Mouse (Mus musculus): ENCODE data around the gene Jak1. TPM values are rescaled to one million over a fixed set of nuclear protein-coding genes. Genes with fewer than 3 reads are reported as not detected.

Gene Jak1
- 70.3 and 72.6 TPM in 2 replicates for polyA plus RNA-seq (2016; fragmentation: Nextera tagmentation; extraction: Ambion mirVana)

DNA sequence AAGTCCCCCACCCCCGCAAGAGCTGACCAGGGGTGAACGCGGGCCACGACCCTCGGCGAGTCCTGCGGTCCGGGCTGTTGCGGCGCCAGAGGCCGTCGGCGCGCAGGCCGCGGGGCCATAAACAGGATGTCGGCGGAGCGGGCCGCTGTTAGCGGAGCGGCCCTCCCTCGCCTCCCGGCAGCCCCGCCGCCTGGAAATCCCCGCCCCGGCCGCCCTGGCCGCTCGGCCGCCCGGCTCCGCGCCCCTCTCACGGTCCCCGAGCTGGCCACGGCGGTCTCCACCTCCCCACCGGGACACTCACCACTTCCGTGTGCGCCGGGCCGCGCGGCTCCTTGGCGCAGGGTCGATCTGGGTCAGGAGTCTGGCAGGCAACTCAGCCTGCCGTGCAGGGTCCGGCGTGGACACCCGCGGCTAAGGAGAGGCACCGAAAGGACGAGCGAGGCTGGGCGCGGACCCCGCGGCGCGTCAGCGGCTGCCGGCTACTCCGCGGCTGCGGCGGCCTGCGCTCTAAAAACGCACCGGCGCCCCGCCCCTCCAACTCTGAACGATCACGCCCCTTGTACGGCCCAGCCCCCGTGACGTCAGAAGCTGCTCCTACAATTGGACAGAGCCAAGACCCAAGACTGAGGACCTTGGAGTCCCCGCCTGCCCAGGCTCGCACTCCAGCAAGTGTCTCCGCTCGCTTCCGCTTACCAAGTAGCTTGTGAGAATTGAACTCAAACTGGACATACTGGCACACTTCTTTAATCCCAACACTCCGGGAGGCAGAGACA is at the start of gene Jak1:
Gene Jak1, minus strand, starts transcription at position 542 of the 773 bp plus-strand sequence.
- H3K9me3 ChIP-seq: no peaks in the 10 kb centered on the region
- no peaks in the 10 kb centered on the region for H3K36me3 ChIP-seq
- peak within 1 kb of the TSS; percentile 97 for H3K4me3 ChIP-seq (replicated peaks)
- peak within 1 kb of the TSS; percentile 89 for H3K9ac ChIP-seq (replicated peaks)
- ATAC-seq (ENCODE audit: insufficient number of reproducible peaks, insufficient read depth, low FRiP score, low TSS enrichment, low read depth): peak; percentile 99
- H3K4me2 ChIP-seq: peak within 1 kb of the TSS; percentile 83
- H3K4me1 ChIP-seq (replicated peaks): peaks cover 10% of the 10 kb centered on the region; the same call in 1 of the 2 replicates
- H3K27me3 ChIP-seq: no peaks in the 10 kb centered on the region
- peak within 1 kb of the TSS; percentile 91 for H3K27ac ChIP-seq
- under 1% methylated on average over 75 of the region's 84 CpGs for WGBS

DNA sequence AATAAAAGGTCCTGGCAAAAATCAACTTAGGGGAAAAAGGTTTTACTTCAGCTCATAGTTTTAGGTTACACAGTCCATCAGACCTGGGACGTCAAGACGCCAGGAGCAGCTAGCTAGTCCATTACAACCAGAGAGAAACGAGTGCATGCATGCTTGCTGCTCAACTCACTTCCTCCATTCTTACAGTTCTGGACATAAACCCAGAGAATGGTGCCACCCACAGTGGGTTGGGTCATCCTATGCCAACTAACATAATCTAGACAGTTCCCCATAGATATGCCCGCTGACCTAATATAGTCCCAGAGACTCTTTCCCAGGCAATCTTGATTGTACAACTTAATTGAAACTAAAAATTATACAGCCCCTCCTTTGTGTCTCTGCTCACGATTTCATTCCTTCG is 47.0 kb upstream of the Jak1 start:
- 85% methylated on average over 6 of the region's 6 CpGs for WGBS
- no peak overlapping the region for H3K4me2 ChIP-seq
- no peak overlapping the region for H3K9ac ChIP-seq (replicated peaks)
- no peaks in the 10 kb centered on the region for H3K36me3 ChIP-seq
- H3K4me1 ChIP-seq (replicated peaks): no peaks in the 10 kb centered on the region
- H3K9me3 ChIP-seq: no peaks in the 10 kb centered on the region
- H3K27me3 ChIP-seq: peaks cover 30% of the 10 kb centered on the region
- H3K27ac ChIP-seq: no peak overlapping the region
- no peak for ATAC-seq (ENCODE audit: insufficient number of reproducible peaks, insufficient read depth, low FRiP score, low TSS enrichment, low read depth)
- no peak overlapping the region for H3K4me3 ChIP-seq (replicated peaks)

DNA sequence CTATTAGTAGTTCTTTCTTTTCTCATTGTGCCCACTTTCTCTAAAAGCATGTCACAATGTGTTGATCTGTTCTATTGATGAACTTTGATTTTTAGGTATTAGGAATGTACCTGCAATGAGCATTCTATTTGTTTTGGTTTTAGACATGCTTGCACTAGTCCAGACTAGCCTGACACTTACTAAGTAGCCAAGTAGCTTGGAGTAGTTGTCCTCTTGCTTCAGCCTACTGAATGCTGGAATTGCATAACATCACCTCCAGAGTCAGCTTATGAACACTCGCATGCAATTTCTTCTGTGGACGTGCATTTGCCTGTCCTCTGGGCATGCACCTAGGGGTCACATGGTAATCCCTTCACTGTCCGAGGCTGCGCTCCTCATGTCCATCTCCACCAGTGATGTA is 43.1 kb upstream of the Jak1 start:
- 92% methylated on average over 4 of the region's 4 CpGs for WGBS
- Histone ChIP-seq H3K4me2 (no peak overlapping the region), H3K27me3 (peaks cover 15% of the 10 kb centered on the region), H3K27ac (no peak overlapping the region), H3K36me3 (no peaks in the 10 kb centered on the region), H3K9me3 (no peaks in the 10 kb centered on the region), H3K4me3 (replicated peaks) (no peak overlapping the region), H3K9ac (replicated peaks) (no peak overlapping the region), H3K4me1 (replicated peaks) (peaks cover 14% of the 10 kb centered on the region)
- no peak for ATAC-seq (ENCODE audit: insufficient number of reproducible peaks, insufficient read depth, low FRiP score, low TSS enrichment, low read depth)

DNA sequence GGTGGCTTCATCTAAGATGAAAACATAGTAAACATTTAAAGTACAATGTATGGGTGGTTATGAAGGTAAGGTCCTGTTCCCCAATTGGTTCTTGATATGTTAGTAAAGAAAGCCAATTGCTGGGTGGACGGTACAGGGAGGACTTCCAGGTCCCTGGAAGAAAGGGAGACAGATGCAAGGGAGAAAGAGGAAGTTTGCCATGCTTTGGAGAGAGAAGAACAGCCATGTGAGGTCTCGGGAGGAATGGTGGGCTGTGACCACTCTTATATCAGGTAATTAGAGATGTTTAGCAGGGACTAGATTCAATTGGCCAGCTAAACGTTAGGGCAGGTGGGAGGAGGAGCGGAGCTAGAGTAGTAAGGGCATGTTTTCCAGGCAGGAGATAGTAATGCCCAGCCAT is 42.2 kb upstream of the Jak1 start:
- no peak overlapping the region for H3K27ac ChIP-seq
- peaks cover 7% of the 10 kb centered on the region for H3K27me3 ChIP-seq
- no peak overlapping the region for H3K9ac ChIP-seq (replicated peaks)
- H3K4me3 ChIP-seq (replicated peaks): no peak overlapping the region
- ATAC-seq (ENCODE audit: insufficient number of reproducible peaks, insufficient read depth, low FRiP score, low TSS enrichment, low read depth): no peak
- no peaks in the 10 kb centered on the region for H3K36me3 ChIP-seq
- peaks cover 14% of the 10 kb centered on the region for H3K4me1 ChIP-seq (replicated peaks)
- H3K4me2 ChIP-seq: no peak overlapping the region
- H3K9me3 ChIP-seq: no peaks in the 10 kb centered on the region
- 75% methylated on average over 4 of the region's 4 CpGs for WGBS

DNA sequence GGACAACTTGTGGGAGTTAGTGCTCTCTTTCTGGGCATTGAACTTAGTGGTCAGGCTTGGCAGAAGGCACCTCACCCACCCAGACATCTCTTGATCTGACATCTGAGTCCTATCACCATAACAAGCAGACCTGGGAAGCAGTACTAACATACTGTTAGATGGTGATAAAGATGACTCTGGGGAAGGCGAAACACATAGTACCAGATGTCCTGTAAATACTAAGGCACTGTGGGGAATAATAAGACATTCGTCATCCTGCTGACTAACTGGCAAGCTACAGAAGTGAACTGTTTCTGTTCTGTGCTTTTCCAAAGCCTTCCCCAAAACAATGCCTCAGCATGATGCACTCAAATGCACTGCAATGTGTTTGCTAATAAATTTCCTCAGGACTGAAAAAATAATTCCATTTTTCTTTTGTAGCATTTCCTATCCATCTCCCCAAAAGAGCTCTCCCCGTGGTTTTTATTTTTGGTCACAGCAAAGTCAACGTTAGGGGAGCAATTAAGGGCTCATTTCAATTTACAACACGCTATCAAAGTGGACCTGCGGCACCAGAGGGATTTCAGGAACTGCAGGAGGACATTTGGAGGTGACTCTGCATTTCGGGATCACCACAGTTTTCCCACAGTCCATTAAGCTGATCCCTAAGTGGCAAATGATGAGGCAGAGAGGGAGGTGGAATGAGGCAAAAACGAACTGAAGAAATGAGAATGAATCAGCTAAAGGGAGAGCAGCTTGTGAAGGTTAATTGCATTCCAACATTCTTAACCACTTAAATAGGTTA is 41.2 kb upstream of the Jak1 start:
- Histone ChIP-seq H3K9ac (replicated peaks) (no peak overlapping the region), H3K36me3 (no peaks in the 10 kb centered on the region), H3K4me2 (no peak overlapping the region), H3K4me1 (replicated peaks) (peaks cover 18% of the 10 kb centered on the region), H3K4me3 (replicated peaks) (no peak overlapping the region), H3K27ac (no peak overlapping the region), H3K9me3 (no peaks in the 10 kb centered on the region), H3K27me3 (peaks cover 4% of the 10 kb centered on the region; the same call in 1 of the 2 replicates)
- no peak for ATAC-seq (ENCODE audit: insufficient number of reproducible peaks, insufficient read depth, low FRiP score, low TSS enrichment, low read depth)
- WGBS: 20% methylated on average over 8 of the region's 8 CpGs

DNA sequence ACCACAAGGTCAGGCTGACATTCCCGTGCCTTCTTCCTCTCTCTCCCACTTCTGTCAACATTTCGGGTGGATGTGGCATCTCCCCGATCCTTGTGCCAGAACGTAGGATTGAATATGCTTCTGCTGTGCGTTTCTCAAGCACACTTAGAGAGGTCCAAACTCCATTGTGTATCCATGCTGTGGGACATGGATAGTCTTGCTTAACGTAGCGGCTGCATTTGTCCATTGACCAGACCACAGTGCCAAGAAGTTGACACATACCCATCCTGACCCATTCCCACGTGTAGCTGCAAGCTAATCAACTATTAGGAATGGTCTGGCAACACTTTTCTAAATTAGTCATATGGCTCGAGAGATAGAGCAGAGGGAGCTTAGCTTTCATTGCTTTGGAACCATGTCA is 40.0 kb upstream of the Jak1 start:
- no peak overlapping the region for H3K4me2 ChIP-seq
- 84% methylated on average over 9 of the region's 9 CpGs for WGBS
- H3K4me1 ChIP-seq (replicated peaks): peaks cover 29% of the 10 kb centered on the region

DNA sequence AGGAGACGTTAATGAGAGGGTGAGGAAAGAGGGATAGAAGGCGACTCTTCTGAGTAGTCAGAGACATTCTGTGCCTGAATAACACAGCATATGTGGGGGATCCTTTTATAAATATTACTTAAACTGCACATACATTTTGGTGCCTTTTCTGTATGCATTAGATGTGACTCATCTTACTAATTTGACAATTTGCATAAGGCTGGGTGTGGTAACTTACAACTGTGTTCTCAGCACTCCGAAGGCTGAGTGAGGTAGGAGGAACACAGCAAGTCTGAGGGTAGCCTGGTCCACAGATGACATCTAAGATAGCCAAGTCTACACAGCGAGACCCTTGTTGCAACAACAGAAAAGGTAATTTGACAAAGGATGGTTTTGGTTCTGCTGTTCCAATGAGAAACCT is 39.0 kb upstream of the Jak1 start:
- H3K27me3 ChIP-seq: peaks cover 4% of the 10 kb centered on the region; the same call in 1 of the 2 replicates
- no peak overlapping the region for H3K4me3 ChIP-seq (replicated peaks)
- H3K9me3 ChIP-seq: no peaks in the 10 kb centered on the region
- no peak for ATAC-seq (ENCODE audit: insufficient number of reproducible peaks, insufficient read depth, low FRiP score, low TSS enrichment, low read depth)
- peaks cover 29% of the 10 kb centered on the region for H3K4me1 ChIP-seq (replicated peaks)
- no peak overlapping the region for H3K9ac ChIP-seq (replicated peaks)
- no peak overlapping the region for H3K4me2 ChIP-seq
- WGBS: 88% methylated on average over 4 of the region's 4 CpGs
- no peak overlapping the region for H3K27ac ChIP-seq
- H3K36me3 ChIP-seq: no peaks in the 10 kb centered on the region

More for the DNA sequence above, 40.0 kb upstream of the Jak1 start:
- no peaks in the 10 kb centered on the region for H3K36me3 ChIP-seq
- no peak overlapping the region for H3K9ac ChIP-seq (replicated peaks)
- no peaks in the 10 kb centered on the region for H3K9me3 ChIP-seq
- ATAC-seq (ENCODE audit: insufficient number of reproducible peaks, insufficient read depth, low FRiP score, low TSS enrichment, low read depth): no peak
- no peak overlapping the region for H3K27ac ChIP-seq
- H3K27me3 ChIP-seq: peaks cover 4% of the 10 kb centered on the region; the same call in 1 of the 2 replicates
- H3K4me3 ChIP-seq (replicated peaks): no peak overlapping the region

DNA sequence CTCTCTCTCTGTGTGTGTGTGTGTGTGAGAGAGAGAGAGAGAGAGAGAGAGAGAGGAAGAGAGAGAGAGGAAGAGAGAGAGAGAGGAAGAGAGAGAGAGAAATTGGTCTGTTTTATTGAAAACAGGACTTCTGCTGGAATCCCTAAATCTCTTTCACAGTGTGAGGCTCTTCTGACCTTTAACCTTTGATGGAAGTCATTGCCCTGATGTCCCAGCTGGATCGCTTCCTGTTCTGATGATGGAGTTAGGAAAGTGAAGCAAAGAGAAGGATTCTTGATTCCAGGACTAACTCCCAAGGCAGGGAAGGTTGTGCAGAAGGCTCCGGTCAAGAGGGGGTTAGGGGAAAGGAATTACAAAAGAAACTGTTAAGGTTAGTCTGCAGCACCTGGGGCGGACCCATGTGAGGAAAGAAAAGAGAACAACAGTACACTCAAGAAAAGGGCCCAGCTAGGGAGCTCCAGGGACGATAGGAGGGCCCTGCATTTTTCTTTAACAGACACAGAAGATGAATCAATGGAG is 35.4 kb upstream of the Jak1 start:
- Histone ChIP-seq H3K4me3 (replicated peaks) (no peak overlapping the region), H3K4me1 (replicated peaks) (peaks cover 27% of the 10 kb centered on the region), H3K4me2 (no peak overlapping the region), H3K36me3 (no peaks in the 10 kb centered on the region), H3K27ac (no peak overlapping the region), H3K27me3 (peaks cover 3% of the 10 kb centered on the region), H3K9me3 (no peaks in the 10 kb centered on the region), H3K9ac (replicated peaks) (no peak overlapping the region)
- 48% methylated on average over 4 of the region's 4 CpGs for WGBS
- no peak for ATAC-seq (ENCODE audit: insufficient number of reproducible peaks, insufficient read depth, low FRiP score, low TSS enrichment, low read depth)

DNA sequence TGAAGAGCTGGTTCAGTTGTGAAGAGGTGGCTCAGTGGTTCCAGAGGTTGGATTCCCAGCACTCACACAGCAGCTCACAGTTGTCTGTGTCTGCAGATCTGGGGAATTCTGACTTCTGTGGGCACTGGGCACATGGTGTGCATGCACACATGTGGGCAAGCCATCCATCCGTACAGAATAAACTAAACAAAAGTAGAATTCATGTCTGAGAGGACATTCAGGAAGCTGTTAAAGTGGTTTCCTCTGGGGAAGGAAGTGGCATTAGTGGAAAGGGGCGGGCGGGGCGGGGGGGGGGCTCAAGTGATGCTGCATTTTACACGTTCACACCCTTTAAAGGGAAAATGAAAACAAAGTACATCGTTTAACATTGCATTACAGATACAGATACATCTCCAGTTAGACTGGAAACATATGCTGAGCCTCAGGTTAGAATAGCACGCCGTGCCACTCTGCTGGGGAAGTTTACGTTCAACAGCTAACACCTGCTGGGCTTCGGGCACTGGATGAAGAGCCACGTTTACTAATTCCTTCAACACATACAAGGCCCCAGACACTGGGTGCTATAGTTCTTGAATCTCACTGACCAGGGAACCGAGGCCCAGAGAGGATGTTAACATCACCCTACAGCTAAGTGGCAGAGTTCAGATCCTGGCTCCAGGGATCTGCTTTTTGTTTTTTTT is 33.4 kb upstream of the Jak1 start:
- Histone ChIP-seq H3K4me1 (replicated peaks) (peaks cover 22% of the 10 kb centered on the region), H3K9ac (replicated peaks) (no peak overlapping the region), H3K4me2 (no peak overlapping the region), H3K27me3 (peaks cover 15% of the 10 kb centered on the region), H3K9me3 (no peaks in the 10 kb centered on the region), H3K4me3 (replicated peaks) (no peak overlapping the region), H3K27ac (no peak overlapping the region), H3K36me3 (no peaks in the 10 kb centered on the region)
- no peak for ATAC-seq (ENCODE audit: insufficient number of reproducible peaks, insufficient read depth, low FRiP score, low TSS enrichment, low read depth)
- 66% methylated on average over 12 of the region's 12 CpGs for WGBS

DNA sequence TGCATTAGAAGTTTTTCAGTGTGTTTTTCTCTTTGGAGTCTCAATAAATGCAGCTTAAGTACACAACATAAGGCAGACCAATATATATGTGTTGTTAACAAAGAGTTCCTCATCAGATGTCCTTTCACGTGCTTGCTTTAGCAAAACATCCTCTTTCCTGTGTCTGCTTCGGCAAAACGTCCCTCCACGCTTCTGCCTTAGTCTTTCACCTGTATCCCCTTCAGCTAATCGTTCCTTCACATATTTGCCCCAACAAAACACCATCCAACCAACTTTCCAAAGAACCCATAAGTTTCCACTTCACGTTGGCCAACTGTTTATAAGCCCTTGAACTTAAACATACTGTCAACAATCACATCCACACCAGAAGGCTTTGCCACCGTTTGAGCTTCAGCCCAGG is 31.8 kb upstream of the Jak1 start:
- Histone ChIP-seq H3K9me3 (no peaks in the 10 kb centered on the region), H3K4me3 (replicated peaks) (no peak overlapping the region), H3K4me1 (replicated peaks) (peaks cover 38% of the 10 kb centered on the region), H3K4me2 (no peak overlapping the region), H3K27me3 (peaks cover 31% of the 10 kb centered on the region), H3K9ac (replicated peaks) (no peak overlapping the region), H3K27ac (no peak overlapping the region), H3K36me3 (no peaks in the 10 kb centered on the region)
- no peak for ATAC-seq (ENCODE audit: insufficient number of reproducible peaks, insufficient read depth, low FRiP score, low TSS enrichment, low read depth)
- WGBS: 73% methylated on average over 7 of the region's 7 CpGs

DNA sequence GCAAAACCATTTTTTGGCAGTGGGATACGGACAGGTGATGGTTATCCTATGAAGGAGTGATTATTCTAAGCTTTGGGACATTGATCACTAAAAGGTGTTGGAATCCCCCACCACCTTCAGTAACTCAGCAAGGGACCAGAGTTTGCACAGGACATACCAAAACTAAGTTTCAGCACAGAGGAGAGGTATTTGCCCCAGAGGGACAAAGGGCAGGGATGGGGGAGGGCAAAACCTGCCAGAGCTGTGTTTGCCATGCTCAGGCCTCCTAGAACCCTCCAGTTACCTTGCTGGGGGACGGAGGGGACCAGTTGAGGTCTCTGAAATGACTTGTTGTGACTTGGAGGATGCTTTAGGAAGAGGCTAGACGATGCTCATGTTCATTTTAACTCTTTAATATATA is 30.7 kb upstream of the Jak1 start:
- WGBS: 68% methylated on average over 3 of the region's 3 CpGs
- H3K9ac ChIP-seq (replicated peaks): no peak overlapping the region
- H3K36me3 ChIP-seq: no peaks in the 10 kb centered on the region
- H3K9me3 ChIP-seq: no peaks in the 10 kb centered on the region
- no peak overlapping the region for H3K27ac ChIP-seq
- H3K4me2 ChIP-seq: no peak overlapping the region
- ATAC-seq (ENCODE audit: insufficient number of reproducible peaks, insufficient read depth, low FRiP score, low TSS enrichment, low read depth): no peak
- H3K4me3 ChIP-seq (replicated peaks): no peak overlapping the region
- H3K4me1 ChIP-seq (replicated peaks): peaks cover 35% of the 10 kb centered on the region
- H3K27me3 ChIP-seq: peaks cover 35% of the 10 kb centered on the region

Measured in limb, embryonic 12.5 days (tissue).